Mouse (Mus musculus) MEL (cell line): ENCODE measurements around the gene Slx1b. TPM values are rescaled to one million over a fixed set of nuclear protein-coding genes. Genes with fewer than 3 reads are reported as not detected.

ENCODE experiments used
- DNase-seq: peaks from one replicate; pipeline ENCODE4 v3.0.0; 2011; ENCODE audit warnings: low read depth, low spot score
- H3K27ac ChIP-seq: 2 replicates; pipeline ENCODE4 v1.5.1; 2012; ENCODE audit warnings: low read depth, mild to moderate bottlenecking, control low read depth, low read length, moderate library complexity; ENCODE audit not compliant: control insufficient read depth
- H3K27me3 ChIP-seq, 2 experiments: fragments of 150-350 bp in 1 of 2; sonication (generic) in 1 of 2; 2 replicates each; pipeline ENCODE4 v1.6.1; 2012; ENCODE audit warnings: low read length in 2 of 2, mild to moderate bottlenecking in 2 of 2, improper control_type of control experiment in 1 of 2, moderate library complexity in 1 of 2; ENCODE audit not compliant: insufficient read depth in 2 of 2, control insufficient read depth in 1 of 2
- H3K36me3 ChIP-seq, 2 experiments: 2 replicates each; pipeline ENCODE4 v1.6.1; 2012 to 2014; ENCODE audit warnings: low read length in 2 of 2, improper control_type of control experiment in 1 of 2, inconsistent platforms in 1 of 2, mild to moderate bottlenecking in 1 of 2; ENCODE audit not compliant: insufficient read depth in 2 of 2, control insufficient read depth in 1 of 2
- H3K4me1 ChIP-seq, 2 experiments: fragments of 150-350 bp in 1 of 2; sonication (generic) in 1 of 2; 2 replicates each; pipeline ENCODE4 v1.6.1; 2012; ENCODE audit warnings: low read length in 2 of 2, improper control_type of control experiment in 1 of 2, mild to moderate bottlenecking in 1 of 2; ENCODE audit not compliant: insufficient read depth in 2 of 2, control insufficient read depth in 1 of 2
- H3K4me3 ChIP-seq, 2 experiments: fragments of 150-350 bp in 1 of 2; sonication (generic) in 1 of 2; 2 replicates each; pipeline ENCODE4 v1.5.1; 2012; ENCODE audit warnings: low read depth in 2 of 2, low read length in 2 of 2, mild to moderate bottlenecking in 2 of 2, moderate library complexity in 2 of 2, control low read depth in 1 of 2, improper control_type of control experiment in 1 of 2; ENCODE audit not compliant: control insufficient read depth in 1 of 2, insufficient read depth in 1 of 2
- H3K79me2 ChIP-seq: 2 replicates; pipeline ENCODE4 v1.6.1; 2012; ENCODE audit warnings: mild to moderate bottlenecking, low read length, moderate library complexity; ENCODE audit not compliant: control insufficient read depth, poor library complexity, insufficient read depth
- H3K9ac ChIP-seq: 2 replicates; pipeline ENCODE4 v1.6.1; 2012; ENCODE audit warnings: low read depth, mild to moderate bottlenecking, control low read depth, low read length, moderate library complexity; ENCODE audit not compliant: control insufficient read depth, poor library complexity, severe bottlenecking
- H3K9me3 ChIP-seq: fragments of 150-350 bp; sonication (generic); replicated peaks from 2 replicates; pipeline ENCODE4 v1.6.1; 2012; ENCODE audit warnings: mild to moderate bottlenecking, low read length, improper control_type of control experiment, moderate library complexity; ENCODE audit not compliant: insufficient read depth
- BHLHE40 ChIP-seq: IDR thresholded peaks from 2 replicates; pipeline ENCODE4 v1.6.1; 2012; ENCODE audit warnings: low read depth, mild to moderate bottlenecking, inconsistent platforms, low read length, improper control_type of control experiment, borderline replicate concordance
- CHD2 ChIP-seq: IDR thresholded peaks from 2 replicates; pipeline ENCODE4 v1.6.1; 2011; ENCODE audit warnings: low read length, improper control_type of control experiment
- CTCF ChIP-seq, 3 experiments: IDR thresholded peaks in 2 of 3; conservative IDR thresholded peaks in 1 of 3; 2 replicates each; pipeline ENCODE4 v1.5.1; 2011 to 2012; ENCODE audit warnings: low read length in 3 of 3, low read depth in 2 of 3, mild to moderate bottlenecking in 2 of 3, improper control_type of control experiment in 1 of 3, inconsistent platforms in 1 of 3, mixed read lengths in 1 of 3, moderate library complexity in 1 of 3; ENCODE audit not compliant: control insufficient read depth in 1 of 3, insufficient read depth in 1 of 3, poor library complexity in 1 of 3, severe bottlenecking in 1 of 3
- E2F4 ChIP-seq: IDR thresholded peaks from 2 replicates; pipeline ENCODE4 v1.6.1; 2011; ENCODE audit warnings: low read depth, low read length, improper control_type of control experiment, borderline replicate concordance
- GABPA ChIP-seq: IDR thresholded peaks from 2 replicates; pipeline ENCODE4 v1.6.1; 2012; ENCODE audit warnings: low read depth, mild to moderate bottlenecking, inconsistent platforms, low read length, improper control_type of control experiment, moderate library complexity
- GATA1 ChIP-seq: IDR thresholded peaks from 2 replicates; pipeline ENCODE4 v1.6.1; 2011; ENCODE audit warnings: low read depth, low read length, improper control_type of control experiment
- HCFC1 ChIP-seq: IDR thresholded peaks from 2 replicates; pipeline ENCODE4 v1.6.1; 2012; ENCODE audit warnings: low read depth, mild to moderate bottlenecking, inconsistent platforms, low read length, improper control_type of control experiment, moderate library complexity
- KAT2A ChIP-seq: conservative IDR thresholded peaks from 2 replicates; pipeline ENCODE4 v1.6.1; 2012; ENCODE audit warnings: low read depth, low read length, improper control_type of control experiment, inconsistent platforms
- MAFK ChIP-seq: IDR thresholded peaks from 2 replicates; pipeline ENCODE4 v1.6.1; 2011; ENCODE audit warnings: low read depth, mild to moderate bottlenecking, low read length, improper control_type of control experiment, borderline replicate concordance
- MAZ ChIP-seq: IDR thresholded peaks from 2 replicates; pipeline ENCODE4 v1.6.1; 2012; ENCODE audit warnings: low read depth, mild to moderate bottlenecking, inconsistent platforms, low read length, improper control_type of control experiment
- MEF2A ChIP-seq: IDR thresholded peaks from 2 replicates; pipeline ENCODE4 v1.6.1; 2014; ENCODE audit warnings: low read depth, mild to moderate bottlenecking, inconsistent platforms, low read length, improper control_type of control experiment; ENCODE audit not compliant: poor library complexity, insufficient replicate concordance, severe bottlenecking; ENCODE audit errors: extremely low read depth
- MXI1 ChIP-seq: IDR thresholded peaks from 2 replicates; pipeline ENCODE4 v1.6.1; 2011; ENCODE audit warnings: mild to moderate bottlenecking, low read depth, low read length, improper control_type of control experiment
- NELFE ChIP-seq: IDR thresholded peaks from 2 replicates; pipeline ENCODE4 v1.6.1; 2011; ENCODE audit warnings: low read depth, low read length, improper control_type of control experiment
- POLR2A ChIP-seq, 2 experiments: IDR thresholded peaks; 2 replicates each; pipeline ENCODE4 v1.6.1; 2011 to 2012; ENCODE audit warnings: low read length in 2 of 2, mild to moderate bottlenecking in 2 of 2, control low read depth in 1 of 2, improper control_type of control experiment in 1 of 2, low read depth in 1 of 2, moderate library complexity in 1 of 2; ENCODE audit not compliant: control insufficient read depth in 1 of 2, insufficient read depth in 1 of 2, poor library complexity in 1 of 2
- POLR2AphosphoS5 ChIP-seq: IDR thresholded peaks from 2 replicates; pipeline ENCODE4 v1.6.1; 2012; ENCODE audit warnings: low read depth, borderline replicate concordance, mild to moderate bottlenecking, inconsistent platforms, low read length, moderate library complexity, mixed read lengths
- RAD21 ChIP-seq: IDR thresholded peaks from 2 replicates; pipeline ENCODE4 v1.6.1; 2011; ENCODE audit warnings: mild to moderate bottlenecking, low read depth, low read length, improper control_type of control experiment
- RCOR1 ChIP-seq: IDR thresholded peaks from 2 replicates; pipeline ENCODE4 v1.6.1; 2012; ENCODE audit warnings: low read depth, mild to moderate bottlenecking, inconsistent platforms, low read length, improper control_type of control experiment
- SMC3 ChIP-seq: IDR thresholded peaks from 2 replicates; pipeline ENCODE4 v1.6.1; 2011; ENCODE audit warnings: low read depth, low read length, improper control_type of control experiment
- TAL1 ChIP-seq: IDR thresholded peaks from 2 replicates; pipeline ENCODE4 v1.6.1; 2012; ENCODE audit warnings: mild to moderate bottlenecking, inconsistent platforms, low read length, moderate library complexity, mixed read lengths
- TBP ChIP-seq: IDR thresholded peaks from 2 replicates; pipeline ENCODE4 v1.8.0; 2011; ENCODE audit warnings: low read depth, low read length, improper control_type of control experiment
- UBTF ChIP-seq: IDR thresholded peaks from 2 replicates; pipeline ENCODE4 v1.6.1; 2012; ENCODE audit warnings: low read depth, mild to moderate bottlenecking, inconsistent platforms, low read length, improper control_type of control experiment, moderate library complexity, borderline replicate concordance; ENCODE audit not compliant: insufficient read depth
- ZC3H11A ChIP-seq: IDR thresholded peaks from 2 replicates; pipeline ENCODE4 v1.6.1; 2012; ENCODE audit warnings: low read depth, mild to moderate bottlenecking, inconsistent platforms, low read length, improper control_type of control experiment
- ZMIZ1 ChIP-seq: IDR thresholded peaks from 2 replicates; pipeline ENCODE4 v1.6.1; 2012; ENCODE audit warnings: low read depth, mild to moderate bottlenecking, inconsistent platforms, low read length, improper control_type of control experiment, moderate library complexity
- polyA plus RNA-seq, 2 experiments: library from polyadenylated mRNA; stranded (reverse) in 1 of 2; unstranded in 1 of 2; fragments of >175 nt in 1 of 2; fragments of >200 nt in 1 of 2; gene quantifications; 2 replicates each; pipeline versions ENCODE4 v1.2.1 to v1.2.4; 2012; ENCODE audit warnings: low replicate concordance in 2 of 2, low read depth in 1 of 2; ENCODE audit not compliant: insufficient read length in 2 of 2, insufficient read depth in 1 of 2, missing spikeins in 1 of 2
- total RNA-seq: library from RNA; depleted of rRNA; stranded (reverse); fragments of 300-350 nt; gene quantifications from 2 replicates; pipeline ENCODE4 v1.2.3, GENCODE M21; 2012

The Slx1b gene
- total and polyA plus RNA-seq, 3 experiments = 4.6 to 10.2 TPM; not detected in 1

DNA sequence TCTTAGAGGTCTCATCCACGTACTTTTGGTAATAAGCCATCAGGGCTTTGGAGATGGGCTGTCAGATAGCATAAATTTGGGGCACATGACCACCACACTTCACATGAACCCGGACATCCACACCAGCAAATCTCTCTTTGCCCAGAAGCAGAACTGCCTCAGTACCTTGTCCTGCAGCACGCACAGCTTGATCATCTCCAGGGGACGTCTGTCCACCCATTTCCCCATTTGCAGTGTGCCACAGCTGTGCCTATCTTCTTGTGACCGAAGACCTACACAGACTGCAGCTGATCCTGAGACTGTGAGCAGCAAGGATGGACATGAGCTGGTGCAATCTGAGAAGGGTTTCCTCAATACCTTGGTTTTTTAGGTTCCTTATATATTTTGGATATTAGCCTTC is 30.1 kb upstream of the Slx1b start:
- H3K4me1 ChIP-seq = peaks cover 0 to 3% of the 10 kb centered on the region in 2 experiments; a peak in 1 of 4 replicates
- H3K9me3 ChIP-seq = no peaks in the 10 kb centered on the region
- no peak overlapping the region for H3K9ac ChIP-seq
- TF ChIP-seq ZC3H11A (no peak), BHLHE40 (no peak), GABPA (no peak), NELFE (no peak), MXI1 (no peak), UBTF (no peak), RAD21 (no peak), MAZ (no peak), TBP (no peak), MAFK (no peak), POLR2A (IDR thresholded peaks at IDR 0.05; ENCODE audit: control insufficient read depth in 1 of 2, insufficient read depth in 1 of 2, low read depth in 1 of 2, low read length in 2 of 2, poor library complexity in 1 of 2) (no peak), POLR2AphosphoS5 (no peak), HCFC1 (no peak), SMC3 (no peak), ZMIZ1 (no peak), GATA1 (no peak), CHD2 (no peak), CTCF (IDR thresholded peaks at IDR 0.05 in 2 of 3, conservative IDR thresholded peaks at IDR 0.05 in 1 of 3; ENCODE audit: control insufficient read depth in 1 of 3, insufficient read depth in 1 of 3, low read depth in 2 of 3, low read length in 3 of 3, poor library complexity in 1 of 3, severe bottlenecking in 1 of 3) (no peak), MEF2A (no peak), KAT2A (no peak)
- TF ChIP-seq, all 39 proteins: peak for 0
- no peak overlapping the region for H3K27ac ChIP-seq
- no peak overlapping the region for H3K4me3 ChIP-seq
- no peak for DNase-seq
- H3K79me2 ChIP-seq = no peaks in the 10 kb centered on the region
- H3K27me3 ChIP-seq = peaks cover 0 to 8% of the 10 kb centered on the region in 2 experiments; a peak in 1 of 4 replicates
- no peaks in the 10 kb centered on the region for H3K36me3 ChIP-seq

DNA sequence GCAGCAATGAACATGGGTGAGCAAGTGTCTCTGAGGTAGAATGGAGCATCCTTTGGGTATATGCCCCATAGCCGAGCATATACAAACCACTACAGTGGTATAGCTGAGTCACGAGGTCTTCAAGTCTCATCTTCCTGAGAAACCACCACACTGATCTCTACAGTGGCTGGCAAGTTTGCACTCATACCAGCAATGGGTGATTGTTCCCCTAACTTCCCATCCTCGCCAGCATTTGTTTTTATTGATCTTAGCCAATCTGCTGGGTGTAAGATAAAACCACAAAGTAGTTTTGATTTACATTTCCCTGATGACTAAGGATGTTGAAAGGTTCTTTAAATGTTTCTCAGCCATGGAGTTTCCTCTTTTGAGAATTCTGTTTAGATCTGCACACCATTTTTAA is 29.5 kb upstream of the Slx1b start:
- Histone ChIP-seq H3K9me3 (no peaks in the 10 kb centered on the region), H3K36me3 (no peaks in the 10 kb centered on the region), H3K27ac (no peak overlapping the region), H3K4me3 (no peak overlapping the region), H3K4me1 (no peaks in the 10 kb centered on the region), H3K79me2 (no peaks in the 10 kb centered on the region), H3K9ac (no peak overlapping the region), H3K27me3 (peaks cover 0 to 8% of the 10 kb centered on the region in 2 experiments; a peak in 1 of 4 replicates)
- TF ChIP-seq HCFC1 (no peak), E2F4 (no peak), TAL1 (peak; percentile 39), KAT2A (no peak), RCOR1 (peak; percentile 59; the same call in 1 of the 2 replicates)
- peak; percentile 45 for DNase-seq
